Mouse (Mus musculus) neural tube, embryonic 15.5 days (tissue): ENCODE data around the gene Tnxb. TPM values are rescaled to one million over a fixed set of nuclear protein-coding genes. Genes with fewer than 3 reads are reported as not detected.

Source experiments
- polyA plus RNA-seq: library from polyadenylated mRNA; unstranded; fragments of >200 nt; fragmentation: Nextera tagmentation; extraction: Ambion mirVana; gene quantifications from 2 replicates; pipeline ENCODE4 v1.2.1, GENCODE M21; 2015

Gene Tnxb
- polyA plus RNA-seq, 1 experiment from 2014 or later: 0.50 TPM

Other genes starting within 250 kb of the Tnxb start
- gene Btnl4, start 193.2 kb upstream of the Tnxb start, polyA plus RNA-seq: 0.74 TPM in 1 of 2 replicates, not detected in the other
- gene Btnl6, start 153.2 kb upstream of the Tnxb start, polyA plus RNA-seq: not detected in 2 replicates
- 8.0 and 8.5 TPM in 2 replicates for gene Notch4, start 106.3 kb upstream of the Tnxb start, polyA plus RNA-seq
- gene Gpsm3, start 80.7 kb upstream of the Tnxb start, polyA plus RNA-seq: 3.8 and 14.5 TPM in 2 replicates
- 8.2 and 10.3 TPM in 2 replicates for gene Pbx2, start 79.3 kb upstream of the Tnxb start, polyA plus RNA-seq
- gene Ager, start 72.7 kb upstream of the Tnxb start, polyA plus RNA-seq: 1.0 and 1.4 TPM in 2 replicates
- gene Rnf5, start 66.8 kb upstream of the Tnxb start, polyA plus RNA-seq: 256 and 280 TPM in 2 replicates
- gene Agpat1, start 66.3 kb upstream of the Tnxb start, polyA plus RNA-seq: 109 and 133 TPM in 2 replicates
- gene Egfl8, start 54.6 kb upstream of the Tnxb start, polyA plus RNA-seq: 12.3 and 14.9 TPM in 2 replicates
- 20.1 and 21.3 TPM in 2 replicates for gene Ppt2, start 42.0 kb upstream of the Tnxb start, polyA plus RNA-seq
- gene Prrt1, start 41.0 kb upstream of the Tnxb start, polyA plus RNA-seq: 6.3 and 7.3 TPM in 2 replicates
- 14.9 and 15.8 TPM in 2 replicates for gene Fkbpl, start 25.8 kb upstream of the Tnxb start, polyA plus RNA-seq
- 109 and 112 TPM in 2 replicates for gene Atf6b, start 23.4 kb upstream of the Tnxb start, polyA plus RNA-seq
- gene C4b, start 73.3 kb downstream of the Tnxb start, polyA plus RNA-seq: 0.14 and 0.27 TPM in 2 replicates
- gene Cyp21a1, start 134.0 kb downstream of the Tnxb start, polyA plus RNA-seq: not detected in 2 replicates
- 40.0 and 41.6 TPM in 2 replicates for gene Stk19, start 166.4 kb downstream of the Tnxb start, polyA plus RNA-seq
- gene Dxo, start 166.5 kb downstream of the Tnxb start, polyA plus RNA-seq: 58.9 and 64.8 TPM in 2 replicates
- 56.6 and 57.4 TPM in 2 replicates for gene Skiv2l, start 179.7 kb downstream of the Tnxb start, polyA plus RNA-seq
- gene Nelfe, start 179.9 kb downstream of the Tnxb start, polyA plus RNA-seq: 77.4 and 77.8 TPM in 2 replicates
- 2.4 and 5.9 TPM in 2 replicates for gene Cfb, start 192.0 kb downstream of the Tnxb start, polyA plus RNA-seq
- gene Zbtb12, start 208.9 kb downstream of the Tnxb start, polyA plus RNA-seq: 9.6 and 10.6 TPM in 2 replicates
- not detected in 2 replicates for gene Gm20547, start 211.5 kb downstream of the Tnxb start, polyA plus RNA-seq
- 1.7 and 4.0 TPM in 2 replicates for gene C2, start 227.7 kb downstream of the Tnxb start, polyA plus RNA-seq
- gene Ehmt2, start 227.9 kb downstream of the Tnxb start, polyA plus RNA-seq: 80.4 and 81.2 TPM in 2 replicates
- gene Slc44a4, start 243.9 kb downstream of the Tnxb start, polyA plus RNA-seq: 4.1 TPM in 1 of 2 replicates, not detected in the other